Mouse (Mus musculus): ENCODE measurements around the gene Hipk3.

DNA sequence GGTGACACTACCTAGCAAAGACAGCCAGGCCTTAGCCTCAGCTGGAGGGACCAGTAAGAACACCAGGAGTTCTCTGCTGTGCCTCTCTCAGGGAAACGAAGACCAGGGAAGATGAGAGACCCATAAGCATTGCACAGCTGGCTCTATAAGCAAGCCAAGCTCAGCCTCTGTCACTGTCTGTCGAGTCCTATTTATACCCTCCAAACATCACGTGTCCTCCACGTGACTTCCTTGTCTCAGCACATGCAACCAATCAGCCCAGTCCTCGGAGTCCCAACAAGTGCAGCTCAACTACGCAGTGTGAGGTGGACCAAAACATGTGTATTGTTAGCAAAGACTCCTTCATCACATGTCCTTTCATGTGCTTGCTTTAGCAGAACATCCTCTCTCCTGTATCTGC, 111.4 kb downstream of the Hipk3 start:
- TF ChIP-seq CTCF (IDR thresholded peaks at IDR 0.05; ENCODE audit: borderline replicate concordance, control insufficient read depth, extremely low read depth, insufficient read depth, low read length, poor library complexity) (no peak), POLR2A (IDR thresholded peaks at IDR 0.05; ENCODE audit: control insufficient read depth, extremely low read depth, insufficient read depth, low read length, poor library complexity) (no peak)
